In the genomic region with DNA sequence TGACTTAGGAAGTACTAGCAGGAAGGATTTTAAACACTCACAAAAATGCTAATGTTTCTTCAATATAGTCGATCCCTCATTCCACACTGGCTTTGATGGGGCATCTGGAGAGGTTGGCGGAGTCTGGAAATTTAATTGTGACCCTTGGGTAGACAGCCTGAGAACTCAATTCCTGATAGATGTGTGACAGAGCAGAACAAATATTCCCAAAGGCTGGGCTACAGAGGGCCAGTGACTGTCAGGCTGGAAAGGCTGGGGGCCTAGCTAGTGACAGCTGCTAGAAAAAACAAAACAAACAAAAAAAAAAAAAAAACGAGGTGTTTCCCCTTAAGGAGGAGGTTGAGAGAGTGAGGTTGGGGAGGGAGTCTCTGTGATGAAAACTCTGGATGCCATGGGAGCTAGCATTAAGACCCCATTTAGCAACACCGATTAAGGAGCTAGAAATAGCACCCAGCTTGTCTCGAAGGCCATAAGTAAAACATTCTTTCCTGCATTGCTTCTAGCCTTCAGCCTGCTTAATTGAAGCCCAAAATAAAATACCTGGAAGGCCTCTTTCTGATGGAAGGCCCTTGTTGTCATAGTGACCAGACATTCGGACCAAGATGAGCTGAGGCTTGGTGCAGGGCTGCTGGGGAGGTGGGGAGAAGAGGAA, we compare ENCODE assay signal across 12 mouse cellular contexts.
A peak's percentile ranks its signal among the peaks of the same experiment; 100 is the strongest.
DNase-seq lines count a peak whose midpoint lies in the region; ATAC-seq and TF ChIP-seq lines count a peak whose summit lies in the region.
"Had no signal": no experiment of that assay in that cellular context is flagged by ENCODE, and none has a peak within 500 bp of the region (broad histone marks: within the 10 kb centered on the region; RNA-seq: fewer than 3 reads in every experiment).

No protein-coding gene starts in this region.

- intact Hi-C loops in heart, adult 2 months (cut with DNase I), result no loop called here
- intact Hi-C loops in heart, postnatal 36 days (cut with DNase I), result no loop called here

- TF ChIP-seq EP300 in heart, adult 2 months (IDR thresholded peaks at IDR 0.05; ENCODE audit: insufficient read depth, low read depth, low read length), result no peak

- ATAC-seq in kidney, postnatal 0 days (replicated peaks; ENCODE audit: low FRiP score, low read depth), result no peak
- no peak for ATAC-seq in limb, embryonic 12.5 days (ENCODE audit: insufficient number of reproducible peaks, insufficient read depth, low FRiP score, low TSS enrichment, low read depth)
- ATAC-seq in monocyte, adult 5-6 weeks (replicated peaks; ENCODE audit: insufficient number of reproducible peaks, low FRiP score, low TSS enrichment, poor library complexity, severe bottlenecking), result no peak
- ATAC-seq in erythroid progenitor cell, adult 5-6 weeks (replicated peaks; ENCODE audit: low FRiP score, poor library complexity, severe bottlenecking), result no peak
- ATAC-seq: liver, embryonic 12.5 days had no signal

- H3K9ac ChIP-seq in heart, adult 2 months (ENCODE audit: low read depth, low read length), result no peak overlapping the region
- no peak overlapping the region for H3K9ac ChIP-seq in kidney, postnatal 0 days (ENCODE audit: low read depth, low read length)
- no peak overlapping the region for H3K9ac ChIP-seq in limb, embryonic 12.5 days (replicated peaks)
- H3K9ac ChIP-seq: liver, embryonic 12.5 days had no signal

- no peak for TF ChIP-seq POLR2A in heart, adult 2 months (IDR thresholded peaks at IDR 0.05; ENCODE audit: insufficient read depth, low read depth, low read length)

- no peak for DNase-seq in heart, adult 2 months
- no peak for DNase-seq in heart, postnatal 36 days
- DNase-seq in kidney, postnatal 0 days (ENCODE audit: low spot score), result no peak
- DNase-seq in kidney, adult 8-10 months, result no peak
- DNase-seq in adrenal gland, postnatal 14 days, result no peak
- DNase-seq: kidney, postnatal 4 days; right cerebral cortex, postnatal 14 days had no signal

- no peak overlapping the region for H3K4me3 ChIP-seq in heart, adult 2 months
- H3K4me3 ChIP-seq in kidney, postnatal 0 days (replicated peaks; ENCODE audit: low read depth, low read length), result no peak overlapping the region
- no peak overlapping the region for H3K4me3 ChIP-seq in limb, embryonic 12.5 days (replicated peaks)
- H3K4me3 ChIP-seq: liver, embryonic 12.5 days had no signal

- H3K4me1 ChIP-seq in heart, adult 2 months (ENCODE audit: control insufficient read depth, insufficient read depth, low read length), result peaks cover 7% of the 10 kb centered on the region
- peaks cover 31% of the 10 kb centered on the region for H3K4me1 ChIP-seq in kidney, postnatal 0 days (replicated peaks; ENCODE audit: insufficient read depth, low read length)
- peaks cover 61% of the 10 kb centered on the region for H3K4me1 ChIP-seq in limb, embryonic 12.5 days (replicated peaks)

- no peak for TF ChIP-seq CTCF in heart, adult 2 months (IDR thresholded peaks at IDR 0.05)
- no peak for TF ChIP-seq CTCF in kidney, postnatal 0 days (IDR thresholded peaks at IDR 0.05; ENCODE audit: low read depth)

- WGBS in heart, adult 2 months, result 42% methylated on average over 6 of the region's 6 CpGs
- WGBS in kidney, postnatal 0 days, result 41% methylated on average over 6 of the region's 6 CpGs
- WGBS in limb, embryonic 12.5 days, result 42% methylated on average over 6 of the region's 6 CpGs

- H3K36me3 ChIP-seq in heart, adult 2 months (ENCODE audit: control insufficient read depth, insufficient read depth, low read length), result no peaks in the 10 kb centered on the region
- H3K36me3 ChIP-seq in kidney, postnatal 0 days (ENCODE audit: insufficient read depth, low read length), result 0 out of 2 replicates have a peak, but pooled peaks cover 3% of the 10 kb centered on the region
- no peaks in the 10 kb centered on the region for H3K36me3 ChIP-seq in limb, embryonic 12.5 days
- H3K36me3 ChIP-seq: liver, embryonic 12.5 days had no signal

- H3K9me3 ChIP-seq in kidney, postnatal 0 days (replicated peaks; ENCODE audit: low read length), result no peaks in the 10 kb centered on the region
- no peaks in the 10 kb centered on the region for H3K9me3 ChIP-seq in limb, embryonic 12.5 days
- H3K9me3 ChIP-seq: liver, embryonic 12.5 days had no signal

- no peak overlapping the region for H3K4me2 ChIP-seq in kidney, postnatal 0 days (ENCODE audit: low read length)
- H3K4me2 ChIP-seq in limb, embryonic 12.5 days, result no peak overlapping the region
- H3K4me2 ChIP-seq: liver, embryonic 12.5 days had no signal

- no peaks in the 10 kb centered on the region for H3K79me2 ChIP-seq in heart, adult 2 months (replicated peaks; ENCODE audit: control insufficient read depth, insufficient read depth, low read length)

- peak overlapping the region; percentile 58 for H3K27ac ChIP-seq in heart, adult 2 months
- H3K27ac ChIP-seq in kidney, postnatal 0 days, result peak overlapping the region; percentile 60
- H3K27ac ChIP-seq in limb, embryonic 12.5 days, result peak overlapping the region; percentile 67; the same call in 1 of the 2 replicates
- H3K27ac ChIP-seq: liver, embryonic 12.5 days; macrophage had no signal

- H3K27me3 ChIP-seq in heart, adult 2 months (ENCODE audit: control insufficient read depth, insufficient read depth, low read length), result no peaks in the 10 kb centered on the region
- no peaks in the 10 kb centered on the region for H3K27me3 ChIP-seq in kidney, postnatal 0 days (ENCODE audit: insufficient read depth, low read length)
- H3K27me3 ChIP-seq in limb, embryonic 12.5 days, result no peaks in the 10 kb centered on the region; the same call in 1 of the 2 replicates
